Mouse (Mus musculus) neutrophil, adult 5-6 weeks (primary cell): ENCODE results near the gene Tmtc1. TPM values are rescaled to one million over a fixed set of nuclear protein-coding genes. Genes with fewer than 3 reads are reported as not detected.
A peak's percentile ranks its signal among the peaks of the same experiment; 100 is the strongest.

Experiments used
- ATAC-seq: fragments of 151-379, 151-347 bp; 2 replicates; pipeline ENCODE4 v1.8.0; 2017; ENCODE audit warnings: mild to moderate bottlenecking, moderate TSS enrichment; ENCODE audit not compliant: insufficient number of reproducible peaks, poor library complexity, low FRiP score, severe bottlenecking; ENCODE audit errors: extremely low read depth
- total RNA-seq: library from RNA; stranded (forward); fragments of 200-1000 nt; gene quantifications from 2 replicates; pipeline ENCODE4 v1.2.3, GENCODE M21; 2017

Gene Tmtc1
- total RNA-seq, 1 experiment from 2014 or later = 0.12 TPM

DNA sequence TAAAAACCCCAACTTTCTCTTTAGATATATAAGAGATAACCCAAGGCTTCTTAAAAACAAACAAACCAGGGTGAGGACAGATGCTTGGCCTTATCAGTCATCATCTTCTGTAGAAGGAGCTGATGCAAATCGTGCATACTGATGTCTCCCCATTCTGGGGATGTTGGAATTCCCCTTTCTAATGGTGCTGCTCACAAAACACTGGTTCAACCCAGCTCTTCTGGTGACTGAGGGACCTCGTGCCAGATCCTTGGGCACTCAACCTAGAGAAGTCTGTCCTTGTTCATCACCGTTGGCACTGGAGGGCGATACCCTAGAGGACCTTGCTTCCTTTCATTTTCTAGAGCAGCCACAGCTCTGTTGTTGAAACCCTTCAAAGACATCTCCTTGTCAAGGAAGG, 227.4 kb downstream of the Tmtc1 start:
- ATAC-seq = no peak

DNA sequence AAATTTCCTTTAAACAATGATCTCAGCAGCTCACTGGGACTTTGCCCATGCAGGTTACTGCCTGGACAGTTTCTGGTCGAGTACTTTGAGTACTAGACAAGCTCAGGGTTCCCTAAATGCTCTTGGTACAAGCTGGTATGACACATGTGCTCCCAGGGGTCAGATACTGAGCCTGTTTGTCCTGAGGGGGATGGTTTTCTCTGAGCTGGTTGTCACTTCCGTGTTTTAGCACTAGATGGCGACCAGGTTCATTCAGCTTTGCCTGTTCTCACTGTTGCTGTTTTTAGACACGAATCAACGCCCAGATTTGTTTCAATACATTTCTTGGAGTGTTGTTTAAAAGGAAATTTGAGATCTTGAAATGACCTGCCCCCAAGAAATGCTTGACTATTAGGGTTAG, 229.4 kb downstream of the Tmtc1 start:
- peak; percentile 43; the same call in 1 of the 2 replicates for ATAC-seq

DNA sequence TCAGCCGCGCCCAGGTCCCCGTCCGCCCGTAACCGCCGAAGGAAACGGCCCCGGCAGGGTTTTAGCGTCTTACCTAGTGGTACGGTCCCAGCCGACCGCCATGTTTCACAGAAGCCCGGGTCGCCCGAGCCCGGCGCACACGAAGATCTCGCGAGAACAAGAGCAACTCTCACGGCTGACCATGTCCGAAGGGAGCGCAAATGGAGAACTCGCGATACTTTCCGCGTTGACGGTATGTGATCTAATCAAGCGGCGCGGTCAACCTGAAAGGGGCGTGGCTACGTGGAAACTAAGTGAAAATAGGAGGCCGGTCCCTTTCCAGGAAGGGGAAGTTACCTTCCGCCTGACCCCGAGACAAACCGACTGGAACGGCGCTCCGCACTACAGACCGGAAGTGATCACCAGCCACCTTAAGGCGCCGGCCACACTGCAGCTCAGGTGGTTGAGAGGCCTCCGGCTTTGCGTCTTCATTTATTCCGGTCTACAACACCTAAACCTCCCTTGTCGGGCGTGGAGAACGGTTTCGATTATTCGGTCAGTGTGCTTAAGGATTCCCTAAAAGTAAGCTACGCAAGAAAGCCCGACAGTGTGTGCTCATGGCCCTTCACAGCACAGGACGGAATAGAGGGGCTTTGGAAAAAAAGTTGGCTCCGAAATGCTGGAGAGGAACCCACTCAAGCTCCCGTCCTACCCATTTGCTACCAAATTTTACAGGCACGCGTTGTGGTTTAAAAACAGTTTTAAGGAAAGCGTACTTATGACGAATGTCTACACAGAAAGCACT, 232.1 kb downstream of the Tmtc1 start, which contains the start of gene Ergic2:
Gene Ergic2, minus strand, starts transcription at position 478 of the 784 bp plus-strand sequence.
- peak; percentile 95 for ATAC-seq

DNA sequence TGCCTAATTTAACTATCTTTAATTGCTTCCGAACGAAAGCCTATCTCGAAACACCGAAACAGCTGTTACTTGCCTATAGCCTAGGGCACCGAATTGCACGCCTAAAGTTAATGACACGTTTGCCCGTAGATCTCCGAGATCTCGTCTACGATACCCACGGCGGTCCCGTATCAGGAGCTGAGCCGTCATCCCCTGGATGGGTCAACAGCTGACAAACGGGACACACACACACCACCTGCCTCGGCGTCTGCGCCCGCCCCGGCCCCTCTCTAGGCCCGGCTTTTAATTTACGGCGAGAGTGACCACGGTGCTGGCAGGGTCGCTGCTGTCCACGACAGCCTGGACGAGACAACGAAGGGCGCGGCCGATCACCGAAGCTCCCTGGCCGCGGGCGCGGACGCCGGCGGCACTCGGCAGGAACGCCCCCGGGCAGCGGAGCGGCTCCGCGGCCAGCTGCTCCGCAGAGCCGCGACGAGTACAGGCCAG, 232.8 kb downstream of the Tmtc1 start:
- no peak for ATAC-seq

DNA sequence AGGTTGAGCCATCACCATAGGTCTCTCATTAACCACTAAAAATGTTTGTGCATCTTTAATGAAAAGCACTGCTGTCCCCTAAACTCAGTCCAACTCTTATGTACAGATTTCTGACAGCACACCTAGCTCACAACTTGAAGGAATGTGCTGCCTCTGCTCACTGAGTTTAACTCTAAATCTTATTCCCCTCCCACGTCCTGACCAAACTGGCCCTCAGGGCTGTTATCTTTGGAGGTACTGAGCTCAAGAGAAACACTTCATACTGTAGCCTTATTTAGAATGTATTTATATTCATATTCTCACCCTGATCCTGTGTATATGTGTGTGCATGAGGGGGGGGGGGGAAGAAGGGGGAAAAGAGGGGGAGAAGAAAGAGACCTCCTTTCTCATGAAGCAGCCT, 236.7 kb downstream of the Tmtc1 start:
- no peak for ATAC-seq

DNA sequence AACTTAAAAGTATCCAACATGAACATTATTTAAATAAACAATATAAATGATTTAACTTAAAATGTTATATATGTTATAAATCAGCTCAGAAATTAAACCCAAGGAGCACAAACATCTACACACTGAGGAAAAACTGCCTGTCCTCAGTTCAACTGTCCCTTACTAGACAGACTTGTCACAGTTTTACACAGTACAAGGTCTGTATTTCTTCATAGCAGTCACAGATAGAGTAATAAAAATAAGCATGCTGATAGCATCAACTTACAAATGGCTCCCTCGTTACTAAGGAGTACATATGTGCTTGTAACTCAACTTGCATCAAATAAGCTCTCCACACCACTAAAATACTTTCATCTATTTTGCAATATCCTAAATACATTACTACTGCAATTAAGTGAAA, 239.1 kb downstream of the Tmtc1 start:
- no peak for ATAC-seq

DNA sequence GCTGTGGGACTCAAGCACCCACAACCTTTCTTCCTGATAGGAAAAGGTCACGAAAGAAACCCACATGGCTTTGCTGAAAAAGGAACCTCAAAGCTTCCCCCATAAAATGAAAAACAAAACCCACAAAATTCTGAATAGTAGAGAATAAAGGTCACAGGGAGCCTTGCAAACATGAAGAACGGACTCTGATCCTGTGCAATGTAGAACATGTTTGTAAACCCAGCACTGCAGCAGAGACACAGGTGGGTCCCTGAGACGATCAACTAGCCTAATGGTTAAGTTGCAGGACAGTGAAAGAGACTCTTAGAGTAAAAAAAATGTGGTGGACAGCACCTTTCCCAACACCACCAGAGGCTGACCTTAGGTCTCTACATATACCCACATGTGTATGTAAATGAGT, 244.5 kb downstream of the Tmtc1 start:
- ATAC-seq = no peak

DNA sequence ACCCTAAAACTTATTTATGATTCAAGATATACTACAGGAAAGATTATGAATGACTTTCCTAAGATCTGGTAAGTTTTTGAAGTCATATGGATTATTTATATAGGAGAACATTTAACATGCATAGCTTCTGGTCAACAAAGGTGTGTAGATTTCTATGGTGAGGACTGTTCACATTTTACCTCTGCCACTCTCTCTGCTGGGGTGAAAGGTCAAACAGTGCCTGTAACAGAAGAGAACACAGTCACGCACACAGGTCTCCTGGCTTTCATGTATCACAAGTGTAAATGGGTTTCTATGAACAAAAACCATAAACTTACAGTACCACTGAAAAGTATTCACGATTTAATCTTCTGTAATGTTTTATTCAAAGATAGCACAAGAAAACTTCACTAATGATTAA, 245.0 kb downstream of the Tmtc1 start:
- ATAC-seq = no peak

DNA sequence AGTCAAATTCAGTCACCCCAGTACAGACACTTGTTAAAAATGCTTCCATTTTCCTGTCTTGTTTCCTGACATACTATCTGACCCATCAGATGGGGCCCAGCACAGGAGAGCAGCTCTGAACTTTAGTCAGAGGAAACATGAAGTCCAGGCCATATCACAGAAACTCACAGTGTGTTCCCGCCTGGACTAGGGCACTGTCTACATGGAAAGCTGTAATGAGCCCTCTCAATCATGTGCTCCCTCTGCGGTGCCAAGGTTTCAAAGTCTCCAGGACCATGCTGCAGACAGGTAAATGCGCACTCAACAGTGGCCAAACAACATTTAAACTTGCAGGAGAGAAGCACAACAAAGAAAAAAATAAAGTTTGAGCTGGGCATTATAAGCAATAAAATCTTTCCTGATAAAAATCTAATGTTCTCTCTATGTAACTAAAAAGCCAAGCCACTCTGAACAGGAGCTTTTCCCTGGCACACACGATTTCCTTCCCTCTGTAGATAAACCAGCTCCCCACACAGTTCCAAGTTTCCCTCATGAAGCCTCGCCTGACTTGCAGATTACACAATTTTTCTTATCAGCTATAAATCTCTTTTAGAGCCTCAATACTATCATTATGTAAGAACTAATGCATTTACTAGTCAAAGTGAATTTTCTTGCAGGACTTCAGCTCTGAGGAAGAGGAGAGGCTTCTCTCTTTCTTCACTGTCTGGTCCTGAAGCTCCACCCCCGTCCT, 250.1 kb downstream of the Tmtc1 start:
- ATAC-seq = no peak

DNA sequence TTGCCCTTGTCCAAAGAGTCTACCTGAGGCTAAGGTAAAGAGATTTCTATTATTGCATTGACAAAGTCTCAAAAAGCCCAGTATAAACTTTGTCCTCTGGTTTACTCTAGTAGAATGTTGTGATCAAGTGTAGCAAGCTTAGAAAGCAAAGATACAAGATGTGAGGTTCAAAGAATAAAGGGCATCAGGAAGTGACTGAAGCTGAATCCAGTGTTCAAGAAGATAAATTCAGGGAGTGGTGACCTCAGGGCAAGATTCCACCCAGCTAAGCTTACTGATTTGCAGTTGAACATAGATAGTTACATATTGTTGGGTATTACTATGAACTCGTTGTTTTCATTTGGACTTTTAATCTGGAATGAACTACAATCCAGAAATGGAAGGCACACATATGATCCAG, 258.5 kb downstream of the Tmtc1 start:
- ATAC-seq = no peak

Other genes starting within 250 kb of the Tmtc1 start
- 193 and 198 TPM in 2 replicates for gene Ergic2, start 232.0 kb downstream of the Tmtc1 start, total RNA-seq